Mouse (Mus musculus): ENCODE measurements around the gene D430042O09Rik. TPM values are rescaled to one million over a fixed set of nuclear protein-coding genes. Genes with fewer than 3 reads are reported as not detected.

Gene D430042O09Rik
- total RNA-seq, 2 experiments from 2014 or later = 4.4 to 6.5 TPM

DNA sequence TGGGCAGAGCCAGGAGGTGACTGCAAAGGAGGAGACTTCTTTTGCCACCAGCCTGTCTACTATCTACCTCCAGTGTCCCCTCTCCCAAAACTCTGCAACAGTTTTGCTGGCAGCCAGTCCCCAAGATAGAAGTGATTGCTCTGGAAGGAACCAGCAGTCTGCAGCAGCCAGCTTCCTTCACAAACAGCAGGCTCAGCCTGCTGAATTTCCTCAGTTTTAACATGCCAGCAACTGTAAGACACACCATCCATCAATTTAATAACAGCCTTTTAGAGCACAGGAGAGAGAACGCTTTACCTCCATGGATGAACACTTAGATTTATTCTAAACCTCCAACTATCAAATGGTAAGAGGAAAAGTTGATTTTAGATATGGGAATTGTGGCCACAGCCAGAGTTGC lies 156.3 kb downstream of the D430042O09Rik start:
- DNase-seq = no peak
- intact Hi-C loops (cut with DNase I) = no loop called here

DNA sequence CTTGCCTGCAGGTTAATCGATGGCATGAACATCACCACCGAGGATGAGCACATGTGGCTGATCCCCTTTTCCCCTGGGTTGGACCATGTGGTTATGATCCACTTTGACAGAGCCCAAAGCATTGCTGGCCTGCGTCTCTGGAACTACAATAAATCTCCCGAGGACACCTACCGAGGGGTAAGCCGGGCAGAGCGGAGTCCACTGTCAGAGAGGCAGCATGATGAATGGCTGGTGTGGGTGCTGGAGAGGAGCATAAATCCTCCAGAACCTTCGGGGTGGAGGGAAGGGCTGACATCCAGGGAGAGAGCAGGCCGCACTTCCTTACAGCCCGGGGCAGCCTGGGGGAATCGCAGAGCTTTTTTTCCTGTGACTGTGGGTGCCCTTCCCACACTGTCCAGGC lies 157.5 kb downstream of the D430042O09Rik start:
- intact Hi-C loops (cut with DNase I) = no loop called here
- DNase-seq = no peak

DNA sequence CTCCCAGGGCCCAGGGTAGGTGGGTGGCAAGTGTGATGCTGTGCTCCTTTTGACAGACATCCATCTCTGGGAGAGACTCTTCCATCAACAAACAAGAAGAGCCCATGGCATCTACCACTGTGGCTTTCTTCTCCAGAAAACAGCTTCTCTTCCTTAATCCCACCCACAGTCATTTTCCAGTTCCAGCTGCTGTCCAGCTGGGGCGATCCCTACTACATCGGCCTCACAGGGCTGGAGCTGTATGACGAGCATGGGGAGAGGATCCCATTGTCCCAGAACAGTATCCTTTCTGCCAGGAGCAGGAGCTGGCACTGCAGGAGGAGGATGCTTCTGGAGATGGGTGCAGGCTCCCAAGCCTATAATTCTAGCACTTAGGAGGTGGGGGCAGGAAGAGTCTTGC lies 160.9 kb downstream of the D430042O09Rik start:
- intact Hi-C loops (cut with DNase I) = no loop called here
- no peak for DNase-seq

DNA sequence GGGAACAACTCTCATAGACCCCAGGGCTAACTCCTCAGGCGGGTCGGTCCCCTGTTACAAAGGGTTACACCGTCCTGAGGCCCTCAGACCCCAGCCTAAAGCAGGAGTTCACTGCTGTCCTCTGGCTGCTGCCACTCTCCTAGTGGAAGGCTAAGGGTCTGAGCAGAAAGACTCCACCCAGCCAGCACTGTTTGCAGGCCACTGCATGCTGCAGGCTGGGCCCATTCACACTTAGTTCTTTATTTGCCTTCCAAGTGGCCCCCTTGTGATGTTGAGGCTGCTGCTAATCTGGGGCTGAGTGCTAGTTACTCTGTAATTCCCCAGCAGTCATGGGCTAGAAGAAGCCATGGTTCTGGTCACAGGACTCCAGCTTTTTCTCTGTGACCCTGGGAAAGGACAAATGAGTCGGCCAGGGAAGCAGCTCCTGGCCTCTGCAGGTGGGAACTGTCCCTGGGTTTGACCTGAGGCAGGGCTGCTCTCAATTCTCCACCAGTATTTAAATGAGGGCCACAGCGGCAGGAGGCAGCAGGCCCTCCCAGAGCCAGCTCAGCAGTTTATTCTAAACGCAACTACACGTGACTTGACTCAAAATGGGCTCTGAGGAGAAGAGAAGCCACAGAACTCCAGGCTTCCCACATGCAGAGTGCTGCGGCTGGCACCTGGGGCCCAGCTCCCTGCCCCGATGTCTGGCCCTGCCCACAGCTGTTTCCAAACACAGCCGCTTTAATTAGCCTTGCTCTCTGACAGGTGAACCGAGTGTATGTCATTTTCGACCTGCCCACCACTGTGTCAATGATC lies 163.9 kb downstream of the D430042O09Rik start:
- intact Hi-C loops (cut with DNase I) = no loop called here

DNA sequence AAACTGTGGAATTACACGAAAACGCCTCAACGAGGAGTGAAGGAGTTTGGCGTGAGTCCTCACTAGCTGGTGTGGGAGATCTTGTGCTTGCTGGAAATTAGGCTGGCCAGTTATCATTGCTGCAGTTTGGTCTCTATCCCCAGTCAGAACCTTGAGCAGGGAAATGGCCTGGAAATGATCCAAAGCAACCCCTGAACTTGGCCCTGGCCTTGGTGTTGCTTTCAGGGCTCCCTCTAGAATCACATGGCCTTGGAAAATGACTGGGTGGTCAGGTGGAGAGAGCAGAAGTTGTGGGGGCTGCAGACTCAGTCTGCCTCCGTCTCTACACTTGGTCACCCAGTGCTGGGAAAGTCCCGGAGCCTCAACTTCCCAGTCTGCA lies 164.5 kb downstream of the D430042O09Rik start:
- intact Hi-C loops (cut with DNase I) = no loop called here
- no peak for DNase-seq

More for the DNA sequence above, 163.9 kb downstream of the D430042O09Rik start:
- no peak for DNase-seq

DNA sequence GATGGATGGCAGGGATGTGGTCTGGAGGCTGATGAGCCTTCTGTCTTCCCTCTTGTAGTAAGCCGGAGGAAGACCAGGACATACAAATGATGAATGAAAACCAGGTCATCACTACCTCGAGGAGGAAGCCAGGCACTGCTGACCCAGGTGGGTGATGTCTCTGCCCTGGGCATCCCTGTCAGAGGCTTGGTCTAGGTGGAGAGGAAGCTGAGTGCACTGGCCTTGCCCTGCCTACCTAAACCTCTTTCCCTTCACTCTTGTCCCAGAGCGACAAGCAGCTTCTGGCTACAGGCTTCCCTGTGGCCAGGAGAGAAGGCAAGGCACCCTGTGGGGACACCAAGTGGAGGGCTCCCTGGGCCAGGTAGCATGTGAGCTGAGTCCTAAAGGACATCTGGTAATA lies 165.2 kb downstream of the D430042O09Rik start:
- intact Hi-C loops (cut with DNase I) = no loop called here
- no peak for DNase-seq

DNA sequence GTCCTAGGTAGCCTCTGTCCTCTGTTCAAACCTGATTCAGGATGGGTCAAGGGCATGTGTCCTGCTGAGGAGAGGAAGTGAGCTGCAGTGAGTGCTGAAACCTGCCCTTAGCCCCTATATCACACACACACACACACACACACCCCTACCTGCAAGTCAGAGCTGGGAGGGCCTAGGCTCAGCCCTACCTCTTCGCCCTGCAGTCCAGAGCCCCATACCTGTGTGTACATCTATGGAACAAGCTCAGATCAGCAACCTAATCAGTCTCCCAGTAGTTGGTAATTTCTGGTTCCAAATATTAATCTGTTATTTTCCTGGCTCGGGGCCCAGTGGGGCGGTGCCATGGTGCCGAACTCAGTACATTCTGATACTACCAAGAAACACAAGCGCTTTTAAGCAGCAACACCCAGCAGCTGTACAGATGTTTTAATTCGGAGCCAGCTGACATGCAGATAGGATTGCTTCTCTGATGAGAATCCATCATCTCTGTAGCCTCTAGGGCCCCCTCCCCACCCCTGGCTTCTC lies 166.3 kb downstream of the D430042O09Rik start:
- DNase-seq = no peak
- intact Hi-C loops (cut with DNase I) = no loop called here

DNA sequence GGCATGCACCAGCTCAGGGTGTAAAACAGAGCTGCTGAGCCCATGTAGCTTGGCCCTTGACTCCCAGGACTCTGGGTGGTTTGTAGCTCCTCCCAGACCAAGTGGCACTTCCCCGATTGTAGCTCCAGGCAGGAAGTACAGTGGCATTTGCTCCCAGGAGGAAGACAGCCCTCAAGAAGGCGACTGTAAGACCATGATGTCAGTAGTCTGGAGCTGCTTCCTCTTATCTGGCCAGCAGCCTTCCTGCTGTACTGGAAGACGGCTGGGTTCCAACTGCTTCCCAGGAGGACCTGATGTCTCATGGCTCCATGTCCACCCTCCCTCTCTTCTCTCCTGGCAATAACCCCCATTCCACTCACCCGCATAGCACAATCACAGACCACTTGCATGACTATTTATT lies 170.4 kb downstream of the D430042O09Rik start:
- intact Hi-C loops (cut with DNase I) = no loop called here
- no peak for DNase-seq

DNA sequence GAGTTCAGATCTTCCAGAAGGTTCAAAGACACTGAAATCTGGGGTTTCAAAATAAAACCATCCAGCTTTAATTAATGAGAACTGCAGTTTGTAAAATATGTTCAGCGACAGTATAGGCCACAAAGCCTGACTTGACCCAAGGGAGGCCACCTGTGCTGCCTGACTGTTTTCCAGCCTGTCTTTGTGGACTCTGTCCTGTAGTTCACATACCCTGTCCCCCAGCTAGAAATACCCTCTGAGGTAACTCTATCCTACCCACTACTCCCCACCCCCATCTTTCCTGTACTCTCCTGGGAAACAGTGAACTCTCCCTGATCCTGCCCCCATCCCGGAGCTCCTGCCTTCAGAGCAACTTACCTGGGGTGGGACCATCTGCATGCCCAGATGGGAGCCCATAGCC lies 175.5 kb downstream of the D430042O09Rik start:
- no peak for DNase-seq
- intact Hi-C loops (cut with DNase I) = no loop called here

DNA sequence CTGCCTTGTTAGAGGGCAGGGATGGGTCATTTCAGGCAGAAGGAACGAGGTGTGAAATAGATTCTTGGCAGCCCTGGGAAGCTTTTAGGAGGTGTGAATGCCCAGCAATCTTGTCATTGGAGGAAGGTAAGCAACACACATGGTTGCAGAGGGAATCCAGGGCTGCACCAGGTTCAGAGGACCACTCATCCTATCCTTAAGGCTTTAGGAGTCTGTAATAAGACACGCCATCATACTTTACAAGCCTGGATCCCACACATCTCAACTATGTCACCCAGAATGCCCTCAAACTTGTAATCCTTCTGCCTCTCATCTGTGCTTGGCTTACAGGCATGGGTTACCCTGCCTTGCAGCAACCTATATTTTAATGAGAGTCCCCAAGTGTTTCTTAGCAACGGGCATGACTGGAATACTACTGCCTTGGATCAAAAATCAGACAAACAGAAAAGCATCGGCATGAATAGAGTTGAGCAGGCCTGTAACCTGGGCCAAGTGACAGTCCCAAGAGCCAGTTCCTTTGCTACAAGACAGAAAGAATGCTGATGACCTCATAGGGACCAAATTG lies 178.5 kb downstream of the D430042O09Rik start:
- DNase-seq = no peak
- intact Hi-C loops (cut with DNase I) = loop anchor here (5.0 kb wide), 1 partner anchor 81 kb away; no protein-coding TSS in a partner anchor

DNA sequence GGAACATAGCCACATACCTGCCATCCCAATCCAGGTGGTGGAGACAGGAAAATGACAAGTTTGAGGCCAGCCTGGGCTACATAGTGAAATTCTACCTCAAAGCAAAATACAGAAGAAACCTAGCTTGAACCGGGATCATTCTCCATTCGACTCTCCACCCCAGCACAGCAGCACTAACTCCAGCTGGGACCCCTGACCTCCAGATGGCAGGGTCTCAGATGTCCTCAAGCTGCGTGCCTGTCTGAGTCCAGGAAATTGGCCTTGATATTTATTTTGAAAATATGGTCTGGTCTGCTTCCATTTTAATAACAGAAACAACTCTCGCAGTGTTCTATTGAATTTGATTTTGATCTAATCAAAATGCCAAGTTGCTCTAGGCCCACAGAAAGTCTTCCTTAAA lies 179.4 kb downstream of the D430042O09Rik start:
- intact Hi-C loops (cut with DNase I) = loop anchor here (5.0 kb wide), 1 partner anchor 80 kb away; no protein-coding TSS in a partner anchor

DNA sequence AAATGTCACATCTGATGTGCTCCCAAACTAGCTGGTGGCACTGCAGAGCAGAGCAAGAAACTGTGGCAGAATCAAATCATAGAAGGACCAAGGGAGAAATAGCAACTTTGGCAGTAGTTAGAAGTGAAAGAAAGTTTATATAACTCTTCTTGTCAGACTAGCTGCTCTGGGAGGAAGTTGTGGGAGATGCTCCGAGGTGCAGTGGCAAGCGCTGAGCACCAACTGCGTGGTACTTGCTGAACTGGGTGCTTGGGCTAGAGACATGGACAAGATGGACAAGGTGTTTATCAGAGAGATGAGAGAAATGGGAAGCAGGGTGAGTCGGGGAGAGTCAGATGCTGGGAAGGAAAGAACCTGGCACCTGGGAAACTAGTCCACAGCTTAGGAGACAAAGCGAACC lies 180.1 kb downstream of the D430042O09Rik start:
- no peak for DNase-seq
- intact Hi-C loops (cut with DNase I) = loop anchor here (5.0 kb wide), 1 partner anchor 80 kb away; no protein-coding TSS in a partner anchor

More for the DNA sequence above, 179.4 kb downstream of the D430042O09Rik start:
- no peak for DNase-seq

DNA sequence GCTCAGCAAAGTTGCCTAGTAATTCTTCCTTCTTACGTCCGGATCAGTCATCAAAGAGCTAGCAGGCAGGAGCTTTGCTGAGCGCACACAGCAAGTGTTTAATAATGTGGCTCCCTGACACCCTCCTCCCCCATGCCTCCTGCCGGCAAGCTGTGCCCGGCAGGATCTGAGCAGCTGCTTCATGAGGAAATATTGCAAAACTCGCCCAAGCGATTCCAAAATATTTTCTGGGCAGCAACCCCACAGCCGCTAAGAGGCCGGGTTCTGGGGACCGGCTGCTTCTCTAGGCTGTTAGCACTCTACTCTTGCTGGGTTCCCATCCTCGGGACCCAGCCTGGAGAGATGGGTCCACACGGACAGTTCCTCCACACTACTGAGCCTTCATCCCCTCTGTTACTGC lies 180.7 kb downstream of the D430042O09Rik start:
- peak; percentile 32 to 37 for DNase-seq

DNA sequence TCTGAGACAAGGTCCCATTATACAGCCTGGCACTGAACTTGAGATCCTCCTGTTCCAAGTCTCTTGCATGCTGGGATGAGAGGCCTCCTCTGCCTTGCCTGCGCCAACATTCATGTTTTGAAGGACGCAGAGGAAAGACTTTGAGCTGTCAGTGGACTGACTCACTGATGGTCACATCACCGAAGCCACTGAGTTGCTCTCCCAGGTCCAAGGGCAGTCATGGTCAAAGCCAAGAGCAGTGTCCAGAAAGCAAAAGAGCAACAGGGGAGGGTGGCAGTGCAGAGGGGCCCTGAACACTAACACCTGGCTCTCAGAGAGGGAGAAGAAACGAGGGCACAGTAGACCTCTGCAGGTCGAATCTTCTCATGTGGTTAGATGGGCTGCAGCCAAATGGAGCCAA lies 185.9 kb downstream of the D430042O09Rik start:
- intact Hi-C loops (cut with DNase I) = no loop called here
- no peak for DNase-seq

More for the DNA sequence above, 180.7 kb downstream of the D430042O09Rik start:
- intact Hi-C loops (cut with DNase I) = loop anchor here (5.0 kb wide), 1 partner anchor 79 kb away; no protein-coding TSS in a partner anchor

DNA sequence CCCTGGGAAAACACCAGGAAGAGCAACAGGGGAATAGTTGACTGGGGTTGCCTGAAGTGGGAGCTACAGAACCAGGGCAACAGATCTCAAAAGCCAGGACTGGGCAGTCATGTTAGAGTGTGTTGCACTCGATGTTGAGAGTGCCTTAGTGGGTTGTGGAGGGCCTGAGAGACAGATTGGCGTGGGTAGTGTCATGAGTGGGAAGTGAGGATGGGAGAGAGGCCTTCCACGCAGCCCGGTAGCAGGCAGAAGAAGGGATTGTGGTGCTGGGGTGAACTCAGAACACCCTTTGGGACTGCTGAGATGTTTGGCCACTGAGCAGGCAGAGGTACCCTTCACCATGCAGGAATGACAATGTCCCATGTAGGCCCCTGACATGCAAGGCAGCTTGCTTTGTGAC lies 189.4 kb downstream of the D430042O09Rik start:
- intact Hi-C loops (cut with DNase I) = no loop called here
- DNase-seq = no peak

DNA sequence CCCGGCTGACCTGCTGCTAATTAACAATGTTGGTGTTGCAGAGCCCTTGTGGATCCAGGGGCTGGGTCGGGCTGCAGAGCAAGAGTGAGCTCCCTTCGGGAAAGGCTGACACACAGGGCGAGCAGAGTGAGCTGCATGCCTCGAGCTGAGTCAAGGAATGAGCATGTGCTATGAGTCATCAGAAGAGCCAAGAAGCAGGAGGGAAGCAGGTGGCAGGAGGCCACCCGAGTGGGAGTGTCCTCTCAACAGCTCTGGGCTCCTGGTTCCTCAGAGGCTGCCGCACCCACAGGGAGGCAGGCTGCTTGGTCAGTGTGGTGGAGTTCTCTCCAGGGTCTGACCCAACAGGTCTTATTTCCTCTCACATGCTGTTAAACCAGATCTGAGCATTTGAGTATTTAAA lies 191.3 kb downstream of the D430042O09Rik start:
- intact Hi-C loops (cut with DNase I) = no loop called here
- DNase-seq = peak; percentile 36 to 46

DNA sequence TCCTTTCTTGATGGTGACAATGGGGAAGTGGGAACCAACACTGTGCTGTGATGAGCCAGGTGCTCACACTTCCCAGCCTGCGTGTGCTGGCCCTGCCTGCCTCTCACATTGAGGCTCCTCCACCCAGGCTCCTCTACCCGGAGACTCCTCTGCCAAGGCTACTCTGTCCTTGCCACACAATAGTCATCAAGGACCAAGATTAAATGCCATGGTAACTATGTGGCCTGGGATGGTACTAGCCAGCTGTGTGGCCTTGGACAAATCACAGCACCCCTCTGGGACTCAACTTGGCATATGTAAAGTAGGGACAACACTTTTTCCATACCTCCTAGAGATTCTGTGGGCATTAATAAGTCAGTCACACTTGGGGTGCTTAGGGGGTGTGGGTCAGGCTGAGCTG lies 192.2 kb downstream of the D430042O09Rik start:
- DNase-seq = no peak
- intact Hi-C loops (cut with DNase I) = no loop called here

DNA sequence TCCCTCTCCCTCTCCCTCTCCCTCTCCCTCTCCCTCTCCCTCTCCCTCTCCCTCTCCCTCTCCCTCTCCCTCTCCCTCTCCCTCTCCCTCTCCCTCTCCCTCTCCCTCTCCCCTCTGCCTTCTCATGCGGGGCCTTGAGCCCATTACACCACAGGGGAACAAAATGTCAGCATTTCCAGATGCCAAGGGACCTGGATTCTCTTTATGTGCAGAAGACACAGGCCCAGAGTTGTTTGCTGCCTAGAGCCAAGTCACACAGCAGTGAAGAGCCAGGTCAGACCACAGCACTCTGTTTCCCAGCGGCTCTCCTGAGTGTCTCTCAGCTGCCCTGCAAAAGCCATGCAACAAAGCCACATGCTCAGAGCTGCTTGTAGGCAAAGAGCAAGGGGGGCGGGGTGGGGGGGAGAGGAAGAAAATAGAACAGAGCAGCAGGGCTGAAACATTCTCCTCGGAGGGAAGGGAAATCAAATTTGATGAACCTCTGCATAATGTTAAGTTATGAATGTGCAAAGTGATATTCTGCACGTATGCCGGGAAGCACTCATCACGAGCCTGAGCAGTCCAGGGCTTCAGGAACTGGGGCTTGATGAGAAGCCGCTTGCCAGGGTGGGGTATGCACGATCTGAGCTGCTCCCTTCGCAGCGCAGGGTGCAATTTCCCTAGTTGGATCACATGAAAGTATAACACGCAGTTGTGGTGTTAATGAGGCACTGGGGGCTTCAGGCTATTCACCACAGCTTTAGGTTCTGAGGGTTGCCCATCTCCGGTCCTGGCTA lies 192.9 kb downstream of the D430042O09Rik start:
- intact Hi-C loops (cut with DNase I) = no loop called here
- DNase-seq = no peak

DNA sequence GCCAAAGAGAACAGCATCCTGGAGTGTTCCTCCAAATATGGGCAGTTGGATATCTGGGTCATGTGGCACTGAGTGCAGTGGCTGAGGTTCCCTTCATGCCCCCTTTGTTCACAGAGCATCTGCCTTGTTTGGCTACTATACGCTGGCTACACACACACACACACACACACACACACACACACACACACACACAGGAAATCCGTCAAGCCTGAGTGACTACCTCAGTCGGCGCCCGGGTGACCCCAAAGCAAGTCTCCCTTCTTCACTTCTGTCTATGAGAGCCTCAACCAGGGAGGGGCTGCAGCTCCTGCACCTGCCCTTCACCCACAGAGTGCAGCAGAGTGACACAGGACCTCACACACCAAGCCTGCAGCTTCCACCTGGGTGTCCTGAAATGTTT lies 213.1 kb downstream of the D430042O09Rik start:
- intact Hi-C loops (cut with DNase I) = no loop called here
- no peak for DNase-seq

DNA sequence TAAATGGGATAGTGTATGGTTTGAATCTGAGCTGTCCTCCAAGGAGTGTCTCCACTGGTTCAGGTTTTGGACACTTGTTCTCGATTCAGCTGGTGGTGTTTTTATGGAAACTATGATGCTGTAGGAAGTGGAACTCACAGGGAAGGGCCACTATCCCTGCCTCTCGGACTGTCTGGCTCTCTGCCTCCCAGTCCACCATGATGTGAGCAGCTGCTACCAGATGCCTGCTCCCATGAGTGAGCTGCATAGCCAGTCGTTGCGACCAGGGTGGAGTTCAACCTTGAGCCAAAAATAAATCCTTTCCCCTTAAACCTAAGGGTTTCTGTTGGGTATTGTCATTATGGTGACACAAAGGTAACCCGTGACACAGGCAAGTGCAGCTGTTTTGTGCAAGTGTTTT lies 216.4 kb downstream of the D430042O09Rik start:
- DNase-seq = no peak
- intact Hi-C loops (cut with DNase I) = no loop called here
